Mouse (Mus musculus): ENCODE data around the gene Fam189a1.

The Fam189a1 gene

DNA sequence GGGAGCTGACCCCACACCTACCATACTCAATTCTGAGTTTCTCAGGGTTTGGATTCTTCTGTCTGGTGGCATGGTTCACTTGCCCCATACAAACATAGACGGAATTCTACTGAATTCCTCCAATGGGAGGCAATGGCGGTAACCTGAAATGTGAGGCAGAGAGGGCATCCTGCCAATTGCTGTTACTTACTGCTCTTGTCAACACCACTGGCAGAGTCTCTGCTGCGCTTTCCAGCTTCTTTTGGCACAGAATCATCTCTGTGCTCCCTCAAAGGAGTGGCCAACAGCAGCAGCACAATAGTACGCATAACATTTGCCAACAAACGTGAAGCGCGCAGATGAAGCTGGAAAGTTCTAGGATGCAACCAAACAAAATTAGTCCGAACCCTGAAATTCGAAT lies 266.5 kb downstream of the Fam189a1 start:
- DNase-seq (ENCODE audit: extremely low spot score, low read depth, low spot score) = no peak

GRCm38 (mm10) chr7:64884187-64884862 lies 272.0 kb downstream of the Fam189a1 start:
- no peak for DNase-seq (ENCODE audit: extremely low spot score, low read depth, low spot score)

GRCm38 (mm10) chr7:64882243-64882642 lies 274.1 kb downstream of the Fam189a1 start:
- DNase-seq (ENCODE audit: extremely low spot score, low read depth, low spot score) = no peak

DNA sequence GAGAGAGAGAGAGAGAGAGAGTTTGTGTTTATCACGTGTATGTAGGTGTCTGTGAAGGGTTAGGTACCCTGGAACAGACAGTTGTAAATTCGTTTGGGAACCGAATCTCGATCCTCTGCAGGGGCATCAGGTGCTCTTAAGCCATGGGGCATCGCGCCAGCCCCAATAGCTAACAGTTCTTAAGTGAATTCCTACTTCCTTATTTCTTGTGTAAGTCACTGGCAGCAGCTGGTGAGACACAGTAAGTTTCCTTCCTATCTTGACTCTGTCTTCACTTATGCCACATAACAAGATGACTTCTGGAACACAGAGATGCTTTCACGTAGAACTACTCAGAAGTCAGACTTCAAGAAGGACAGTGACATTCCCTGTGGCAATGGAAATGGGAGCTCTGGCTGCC lies 275.0 kb downstream of the Fam189a1 start:
- no peak for DNase-seq (ENCODE audit: extremely low spot score, low read depth, low spot score)

DNA sequence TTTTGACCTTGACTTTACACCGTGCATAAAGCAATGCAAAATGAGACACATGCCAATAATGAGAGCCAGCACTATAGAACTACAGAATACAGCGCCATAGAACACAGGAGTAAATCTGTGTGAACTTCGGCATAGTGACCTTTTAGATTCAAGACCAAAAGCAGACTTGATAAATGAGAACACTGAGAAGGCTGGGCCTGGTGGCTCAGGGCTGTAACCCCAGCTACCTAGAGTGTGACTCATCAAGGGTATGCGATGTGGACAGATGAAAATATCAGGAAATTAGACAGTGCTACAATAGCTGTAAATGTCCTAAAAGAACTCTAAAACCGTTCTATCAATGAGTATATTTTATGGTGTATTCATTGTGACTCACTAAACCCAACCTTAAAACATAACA lies 276.0 kb downstream of the Fam189a1 start:
- no peak for DNase-seq (ENCODE audit: extremely low spot score, low read depth, low spot score)

DNA sequence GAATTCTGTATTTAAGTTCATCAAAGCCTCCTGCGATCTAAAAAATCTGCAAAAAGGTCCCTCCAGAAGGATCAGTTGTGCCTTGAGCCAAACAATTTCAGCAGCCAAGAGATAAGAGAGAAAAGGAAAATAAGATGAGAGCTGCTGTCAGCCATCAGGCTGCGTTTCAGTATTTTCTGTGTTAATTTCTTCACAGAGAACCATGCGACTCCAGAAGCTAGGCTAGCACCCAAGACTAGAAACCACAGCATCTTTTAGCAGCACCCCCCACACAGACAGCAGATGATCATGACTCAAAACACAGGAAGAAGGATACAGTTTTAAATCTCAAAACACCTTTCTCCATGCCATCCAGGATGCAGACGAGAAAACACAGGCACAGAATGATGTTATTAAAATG lies 281.4 kb downstream of the Fam189a1 start:
- DNase-seq (ENCODE audit: extremely low spot score, low read depth, low spot score) = no peak

DNA sequence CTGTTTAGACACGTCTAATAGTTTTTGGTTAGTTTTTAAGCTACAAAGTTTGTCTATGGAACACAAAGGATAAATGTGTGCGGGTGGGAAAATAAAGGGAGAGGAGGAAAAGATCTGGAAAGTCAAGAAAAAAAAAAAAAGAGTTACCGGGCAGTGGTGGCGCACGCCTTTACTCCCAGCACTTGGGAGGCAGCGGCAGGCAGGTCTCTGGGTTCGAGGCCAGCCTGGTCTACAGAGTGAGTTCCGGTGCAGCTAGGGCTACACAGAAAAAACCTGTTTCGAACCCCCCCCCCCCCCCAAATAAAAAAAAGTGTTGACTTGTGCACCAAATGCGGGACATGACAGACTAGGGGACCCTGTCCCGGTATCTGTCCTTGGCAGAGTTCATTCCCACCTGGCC lies 283.1 kb downstream of the Fam189a1 start:
- no peak for DNase-seq (ENCODE audit: extremely low spot score, low read depth, low spot score)

GRCm38 (mm10) chr7:64872743-64873241 lies 283.6 kb downstream of the Fam189a1 start, which contains the start of gene Nsmce3:
TSS of gene Nsmce3 (minus strand) at chr7:64872997.
- peak; percentile 72 for DNase-seq (ENCODE audit: extremely low spot score, low read depth, low spot score)

DNA sequence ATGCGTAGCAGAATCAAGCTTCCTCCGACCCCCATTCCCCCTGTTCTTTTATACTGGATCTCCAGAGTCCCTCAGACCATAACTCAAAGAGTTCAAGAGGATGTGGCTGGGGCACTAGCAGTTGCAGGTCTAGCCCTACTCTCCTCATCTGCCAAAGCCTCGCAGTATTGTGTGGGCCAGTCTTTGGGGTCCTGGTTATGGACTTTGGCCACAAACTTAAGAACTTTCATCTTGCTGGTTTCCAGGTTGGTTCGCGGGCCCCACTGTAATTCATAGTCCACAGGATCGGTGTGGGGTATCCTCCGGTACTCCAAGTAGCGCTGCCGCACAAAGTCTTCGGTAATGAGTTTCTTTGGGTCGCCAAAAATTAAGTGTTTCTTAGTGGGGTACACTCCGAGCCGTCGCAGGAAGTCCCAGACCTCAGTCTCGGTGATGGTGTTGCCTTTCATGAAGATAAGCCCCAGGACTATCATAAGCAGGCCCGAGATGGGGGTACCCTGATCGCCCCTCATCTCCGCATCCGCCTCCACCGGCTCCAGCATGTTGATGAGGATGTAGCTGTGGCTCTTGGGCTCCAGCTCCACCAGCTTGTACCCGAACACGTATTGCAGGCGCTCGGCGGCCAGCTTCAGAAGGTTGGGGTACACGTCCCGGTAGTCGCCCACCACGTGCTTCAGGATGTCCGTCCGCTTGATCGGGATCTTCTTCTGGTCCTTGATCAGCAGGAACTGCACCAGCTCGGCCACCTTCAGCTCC lies 284.2 kb downstream of the Fam189a1 start:
- DNase-seq (ENCODE audit: extremely low spot score, low read depth, low spot score) = no peak

GRCm38 (mm10) chr7:64869549-64870065 lies 286.8 kb downstream of the Fam189a1 start:
- no peak for DNase-seq (ENCODE audit: extremely low spot score, low read depth, low spot score)

DNA sequence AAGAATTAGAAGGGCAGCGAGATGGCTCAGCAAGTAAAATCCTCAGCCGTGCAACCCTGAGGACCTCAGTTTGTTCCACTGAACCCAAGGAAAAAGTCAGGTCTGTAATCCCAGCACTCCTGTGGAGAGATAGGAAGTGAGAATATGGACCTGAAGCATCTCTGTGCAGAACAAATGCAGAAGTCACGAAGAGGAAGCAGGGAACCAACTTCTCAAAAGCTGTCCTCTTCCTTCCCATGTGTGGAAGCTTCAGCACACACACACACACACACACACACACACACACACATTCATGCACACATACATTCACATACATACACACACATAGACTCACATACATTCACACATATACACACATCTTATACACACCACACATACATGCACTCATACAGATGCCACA lies 292.8 kb downstream of the Fam189a1 start:
- no peak for DNase-seq (ENCODE audit: extremely low spot score, low read depth, low spot score)

DNA sequence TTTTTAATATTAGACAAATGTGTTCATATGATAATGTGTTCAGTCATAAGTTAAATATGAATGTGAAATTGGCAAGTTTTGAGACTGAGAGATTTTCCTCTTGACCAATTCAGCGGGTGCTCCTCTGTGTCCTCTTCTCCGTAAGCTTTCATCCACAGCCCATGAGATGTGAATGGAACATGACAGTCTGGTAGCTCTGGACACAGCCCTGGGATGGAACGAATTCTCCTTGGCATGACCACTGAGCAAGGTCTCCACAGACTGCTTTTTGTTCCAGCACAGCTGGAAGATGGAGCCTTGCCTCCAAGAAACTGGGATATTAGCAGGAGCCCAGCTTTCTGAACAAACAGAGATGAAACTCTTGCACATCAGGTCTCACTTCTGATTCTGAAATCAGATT lies 293.4 kb downstream of the Fam189a1 start:
- DNase-seq (ENCODE audit: extremely low spot score, low read depth, low spot score) = no peak

DNA sequence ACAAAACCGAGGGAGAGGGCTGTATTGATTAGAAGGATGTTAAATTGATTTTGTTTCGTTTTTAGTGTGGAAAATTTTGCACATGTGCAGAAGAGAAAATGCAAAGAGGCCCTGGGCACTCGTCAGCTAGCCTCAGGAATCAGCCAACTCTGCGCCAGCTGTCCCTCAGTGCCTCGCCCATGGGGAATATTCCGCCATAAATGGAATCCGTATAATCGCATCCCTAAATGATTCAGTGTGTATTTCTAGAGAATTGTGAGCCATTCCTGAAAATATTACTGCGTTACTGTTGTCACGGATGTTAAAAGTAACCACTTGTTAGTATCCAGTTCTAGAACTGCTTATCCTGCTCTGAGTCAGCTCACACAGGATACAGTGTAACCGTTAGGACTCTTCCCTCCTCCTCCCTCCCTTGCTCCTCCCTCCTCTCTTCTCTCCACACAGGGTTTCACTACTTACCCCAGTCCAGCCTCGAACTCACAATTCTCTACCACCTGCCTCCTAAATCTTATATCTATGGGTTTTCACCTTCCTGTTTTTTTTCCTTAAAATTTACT lies 299.8 kb downstream of the Fam189a1 start:
- DNase-seq (ENCODE audit: extremely low spot score, low read depth, low spot score) = no peak

DNA sequence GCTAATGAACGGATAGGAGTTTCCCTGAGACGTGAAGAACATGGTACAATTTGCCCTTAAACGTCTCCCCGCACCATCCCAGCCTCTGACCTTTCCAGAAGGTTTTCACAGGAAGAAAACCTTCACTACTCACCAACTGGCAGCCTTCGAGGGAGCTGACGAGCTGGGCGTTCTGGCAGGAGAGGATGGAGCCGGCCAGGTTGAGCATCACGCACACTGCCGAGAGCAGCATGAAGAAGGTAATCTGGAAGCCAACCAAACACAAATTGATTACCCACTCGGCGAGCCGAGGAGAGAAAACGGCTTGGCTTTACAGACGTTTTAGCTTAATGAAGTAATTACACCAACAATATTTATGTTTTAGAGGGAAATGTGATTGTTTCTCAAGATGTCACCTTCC lies 300.4 kb downstream of the Fam189a1 start:
- DNase-seq (ENCODE audit: extremely low spot score, low read depth, low spot score) = no peak

- no peak for DNase-seq (ENCODE audit: extremely low spot score, low read depth, low spot score)
Observed at GRCm38 (mm10) chr7:64855389-64855927, 300.9 kb downstream of the Fam189a1 start.

GRCm38 (mm10) chr7:64850791-64851190 lies 305.6 kb downstream of the Fam189a1 start:
- DNase-seq (ENCODE audit: extremely low spot score, low read depth, low spot score) = no peak

DNA sequence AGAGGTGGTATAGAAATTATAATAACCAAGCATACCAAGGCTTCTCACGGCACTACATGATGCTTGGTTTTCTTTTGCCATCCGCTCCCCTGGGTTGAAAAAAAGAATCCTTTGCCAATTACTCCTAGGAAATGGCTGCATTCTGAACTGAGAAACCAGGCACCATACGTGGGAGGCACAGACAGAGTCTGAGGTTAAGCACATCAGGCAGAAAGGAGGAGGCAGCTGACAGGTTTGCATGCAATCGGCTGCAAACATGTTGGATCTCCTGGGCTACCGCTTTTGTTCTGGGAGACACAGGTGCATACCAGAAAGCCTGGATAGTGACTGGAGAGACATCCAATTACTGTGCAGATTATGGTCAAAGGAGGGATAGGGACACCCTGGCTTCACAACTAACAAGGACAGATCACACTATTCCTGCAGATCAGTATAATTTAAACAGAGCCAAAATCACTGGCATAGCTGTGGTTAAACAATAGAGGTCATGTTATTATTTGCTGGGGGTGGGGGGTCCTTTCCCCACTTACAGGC lies 308.9 kb downstream of the Fam189a1 start:
- DNase-seq (ENCODE audit: extremely low spot score, low read depth, low spot score) = no peak

DNA sequence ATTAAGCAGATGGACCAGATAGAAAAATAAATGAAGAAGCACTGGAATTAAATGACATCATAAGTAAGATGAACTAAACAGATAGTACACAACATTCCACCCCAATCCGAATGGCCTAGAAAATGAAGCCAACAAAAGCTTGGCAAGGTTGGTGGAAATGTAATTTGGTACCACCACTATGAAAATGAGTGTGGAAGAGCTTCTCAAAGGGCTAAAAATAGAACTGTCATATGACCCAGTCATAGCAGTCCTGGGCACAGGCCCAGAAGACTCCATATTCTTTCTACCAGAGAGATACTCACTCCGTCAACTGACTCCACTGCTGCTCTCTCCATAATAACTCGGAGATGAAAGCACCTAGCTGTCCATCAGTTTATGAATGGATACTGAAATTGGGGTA lies 310.3 kb downstream of the Fam189a1 start:
- DNase-seq (ENCODE audit: extremely low spot score, low read depth, low spot score) = no peak

- DNase-seq (ENCODE audit: extremely low spot score, low read depth, low spot score) = no peak
Observed at GRCm38 (mm10) chr7:64840946-64841659, 315.3 kb downstream of the Fam189a1 start.

DNA sequence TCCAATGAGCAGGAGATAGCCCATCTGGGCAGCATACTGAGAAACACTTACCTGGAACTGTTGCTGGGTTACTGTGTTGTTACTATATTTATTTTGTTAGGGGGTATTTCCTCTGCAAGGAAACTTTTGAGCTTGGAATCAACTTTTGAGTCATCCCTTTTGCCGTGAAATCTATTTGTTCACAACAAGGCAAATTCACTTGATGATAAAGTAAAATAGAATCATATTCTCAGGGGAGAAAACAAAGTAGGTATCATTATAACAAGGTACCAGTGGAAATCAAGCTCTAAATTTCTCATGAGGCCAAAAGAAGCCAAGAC lies 315.8 kb downstream of the Fam189a1 start:
- DNase-seq (ENCODE audit: extremely low spot score, low read depth, low spot score) = no peak

Data from hindlimb bud, embryonic 11.5 days (tissue).